Mouse (Mus musculus) brain, embryonic 14.5 days (tissue): ENCODE measurements around the gene Esyt3. TPM values are rescaled to one million over a fixed set of nuclear protein-coding genes. Genes with fewer than 3 reads are reported as not detected.
A peak's percentile ranks its signal among the peaks of the same experiment; 100 is the strongest.

Experiments
- DNase-seq: peaks from one replicate; pipeline ENCODE4 v3.0.0-alpha.2; 2011; ENCODE audit warnings: low read depth
- CTCF ChIP-seq: fragments of 200-500 bp; IDR thresholded peaks from 2 replicates; pipeline ENCODE4 v1.5.1; 2012; ENCODE audit warnings: inconsistent platforms, mild to moderate bottlenecking, moderate library complexity, borderline replicate concordance; ENCODE audit not compliant: insufficient read depth, insufficient read length; ENCODE audit errors: extremely low read depth
- POLR2A ChIP-seq: fragments of 200-500 bp; IDR thresholded peaks from 2 replicates; pipeline ENCODE4 v1.6.1; 2012; ENCODE audit warnings: mild to moderate bottlenecking, inconsistent platforms, borderline replicate concordance; ENCODE audit not compliant: poor library complexity, insufficient read depth, insufficient read length, severe bottlenecking; ENCODE audit errors: extremely low read depth
- polyA plus RNA-seq: library from polyadenylated mRNA; depleted of rRNA; stranded (reverse); fragments of >200 nt; gene quantifications from 2 replicates; pipeline ENCODE4 v1.2.3, GENCODE M21; 2012

Gene Esyt3
- polyA plus RNA-seq, 1 experiment = 0.56 TPM

DNA sequence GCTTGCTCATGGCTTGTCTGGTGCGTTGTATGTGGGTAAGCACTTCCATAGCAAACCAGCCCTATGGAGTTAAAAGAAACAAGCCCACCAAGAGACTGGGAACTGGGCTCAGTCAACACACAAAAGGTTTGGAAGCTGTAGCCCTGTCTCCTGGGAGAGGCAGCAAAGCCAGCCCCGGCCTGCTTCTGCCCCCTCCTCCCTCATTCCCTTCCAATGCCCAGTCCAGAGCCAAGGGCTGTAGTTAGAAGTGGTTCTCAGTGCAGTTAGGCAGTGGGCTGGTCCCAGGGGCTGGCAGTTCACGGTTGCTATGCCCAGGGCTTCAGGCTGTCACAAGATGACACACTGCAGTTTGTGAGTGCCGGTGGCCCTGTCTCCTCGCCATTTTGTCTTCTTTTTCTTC lies 29.7 kb upstream of the Esyt3 start:
- peak; percentile 66 for DNase-seq
- TF ChIP-seq POLR2A (no peak), CTCF (no peak)

DNA sequence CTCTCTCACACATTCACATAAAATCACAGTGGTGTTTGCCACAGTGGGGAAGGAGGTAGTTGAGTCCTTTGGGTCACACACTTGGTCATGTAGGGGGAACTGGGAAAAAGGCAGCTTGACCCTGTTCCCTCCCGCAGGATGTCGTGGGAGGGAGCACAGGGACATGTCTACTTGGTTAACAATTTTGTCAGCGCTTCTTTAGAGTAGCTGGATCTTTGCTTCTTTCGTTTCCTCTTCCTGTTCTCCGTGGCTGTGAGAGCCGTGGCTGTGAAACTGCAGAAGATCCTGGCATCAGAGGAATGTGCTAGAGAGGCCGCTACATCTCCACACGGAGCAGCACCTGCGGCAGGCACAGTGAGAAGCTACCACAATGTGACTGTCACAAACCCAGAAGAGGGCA lies 24.2 kb upstream of the Esyt3 start:
- TF ChIP-seq POLR2A = no peak
- TF ChIP-seq CTCF = no peak
- DNase-seq = no peak

GRCm38 (mm10) chr9:99379194-99379593 lies 20.8 kb upstream of the Esyt3 start:
- DNase-seq = no peak
- TF ChIP-seq CTCF (no peak), POLR2A (no peak)

DNA sequence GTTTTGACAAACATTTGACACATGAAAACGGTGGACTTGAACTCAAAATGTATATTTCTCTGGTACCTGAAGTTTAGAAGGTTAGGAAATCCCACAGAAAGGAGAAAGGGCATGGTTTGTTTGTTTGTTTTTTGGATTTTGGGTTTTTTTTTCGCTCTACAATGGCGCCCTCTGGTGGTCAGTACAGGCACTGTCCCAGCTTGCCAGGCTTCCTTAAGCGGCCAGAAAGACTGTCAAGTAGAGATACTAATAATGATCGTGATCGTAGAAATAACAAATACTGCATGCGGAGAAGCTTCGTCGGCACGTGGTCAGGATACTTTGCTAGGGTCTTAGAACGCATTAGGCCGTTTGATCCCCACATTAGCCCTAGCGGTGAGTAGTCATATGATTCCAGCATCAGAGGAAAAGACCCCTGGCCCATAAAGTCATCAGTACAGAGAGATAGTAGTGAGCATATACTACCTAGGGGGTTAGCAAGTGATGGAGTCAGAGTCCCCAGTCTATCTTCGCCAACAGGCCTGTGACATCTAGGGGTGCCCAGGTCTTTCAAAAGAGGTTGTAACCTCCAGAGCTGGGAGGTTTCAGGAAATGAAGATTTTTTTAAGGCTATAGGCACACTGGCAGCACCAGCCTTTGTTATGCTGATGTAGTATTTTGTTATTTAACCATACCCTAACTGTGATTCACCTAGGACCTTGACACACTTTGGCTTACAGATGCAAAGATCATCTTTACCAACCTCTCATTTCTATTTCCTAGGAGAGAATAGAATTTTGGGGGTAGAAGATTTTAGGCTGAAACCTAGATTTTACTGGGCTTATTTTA lies 18.4 kb upstream of the Esyt3 start:
- DNase-seq = peak; percentile 75
- TF ChIP-seq CTCF (peak; percentile 88), POLR2A (no peak)

GRCm38 (mm10) chr9:99368431-99368830 lies 10.1 kb upstream of the Esyt3 start:
- TF ChIP-seq POLR2A (no peak), CTCF (no peak)
- DNase-seq = no peak

- DNase-seq = no peak
- no peak for TF ChIP-seq POLR2A
- no peak for TF ChIP-seq CTCF
These were observed 7.5 kb upstream of the Esyt3 start for GRCm38 (mm10) chr9:99365906-99366305.

DNA sequence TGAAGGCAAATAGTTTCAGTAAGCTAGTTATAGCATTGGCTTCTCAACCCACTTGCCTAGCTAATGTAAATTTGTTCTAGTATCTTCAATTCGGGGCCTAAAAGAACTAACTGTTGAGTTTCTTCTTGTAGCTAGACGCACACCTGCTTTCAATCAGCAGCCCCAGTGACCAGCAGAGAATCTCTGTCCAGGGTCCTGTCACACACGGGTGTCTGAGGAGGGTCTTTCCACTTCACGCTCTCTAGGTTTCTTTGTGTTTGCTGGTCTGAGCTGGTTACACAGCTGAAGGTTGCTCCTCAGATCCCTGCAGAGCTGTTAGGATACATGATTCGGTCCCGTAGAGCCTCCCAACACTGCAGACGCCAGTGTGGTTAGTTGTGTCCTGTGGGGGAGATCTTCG lies 4.7 kb upstream of the Esyt3 start:
- TF ChIP-seq POLR2A = no peak
- TF ChIP-seq CTCF = no peak

DNA sequence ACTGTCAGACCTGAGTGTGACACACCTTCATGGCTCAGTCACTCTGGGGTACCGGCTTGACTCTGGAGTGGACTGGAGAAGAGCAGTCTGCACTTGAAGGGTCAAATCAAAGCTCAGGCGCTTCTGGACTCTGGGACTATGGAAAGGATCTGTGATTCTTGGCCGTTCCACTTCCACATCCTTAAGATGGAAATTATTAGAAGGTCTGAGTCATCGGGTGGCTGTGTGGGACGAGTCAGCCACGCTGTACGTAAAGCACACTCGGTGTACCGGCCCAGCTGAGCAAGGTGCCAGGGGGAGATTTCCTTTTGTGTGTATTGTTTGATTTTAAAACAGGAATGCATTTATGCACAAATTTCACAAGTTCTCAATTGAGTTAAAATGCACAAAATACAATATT lies 3.6 kb upstream of the Esyt3 start:
- no peak for DNase-seq
- no peak for TF ChIP-seq POLR2A
- TF ChIP-seq CTCF = no peak

More for the DNA sequence above, 4.7 kb upstream of the Esyt3 start:
- no peak for DNase-seq

- DNase-seq = no peak
- TF ChIP-seq CTCF (no peak), POLR2A (no peak)
These were observed 655 bp upstream of the Esyt3 start for GRCm38 (mm10) chr9:99359012-99359411.

DNA sequence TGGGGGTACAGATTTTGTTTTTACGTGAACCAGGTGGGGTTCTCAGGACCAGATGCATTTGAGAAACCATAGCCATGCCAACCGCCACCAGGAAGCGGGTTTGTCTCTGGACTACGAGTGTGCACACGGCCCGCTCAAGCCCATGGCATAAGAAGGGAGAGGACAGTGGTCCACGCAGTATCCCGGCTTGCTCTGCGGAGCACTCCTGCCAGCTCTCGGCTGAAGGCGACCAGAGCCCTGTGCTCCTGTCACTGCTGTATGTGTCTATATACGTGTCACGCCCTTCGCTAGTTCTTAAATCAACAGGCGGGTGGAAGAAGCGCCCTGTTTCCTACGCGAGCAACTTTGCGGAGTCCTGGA lies 816 bp downstream of the Esyt3 start:
- no peak for TF ChIP-seq CTCF
- no peak for TF ChIP-seq POLR2A
- DNase-seq = peak; percentile 23

GRCm38 (mm10) chr9:99355971-99356370 lies 2.4 kb downstream of the Esyt3 start:
- no peak for TF ChIP-seq CTCF
- no peak for TF ChIP-seq POLR2A
- DNase-seq = no peak

DNA sequence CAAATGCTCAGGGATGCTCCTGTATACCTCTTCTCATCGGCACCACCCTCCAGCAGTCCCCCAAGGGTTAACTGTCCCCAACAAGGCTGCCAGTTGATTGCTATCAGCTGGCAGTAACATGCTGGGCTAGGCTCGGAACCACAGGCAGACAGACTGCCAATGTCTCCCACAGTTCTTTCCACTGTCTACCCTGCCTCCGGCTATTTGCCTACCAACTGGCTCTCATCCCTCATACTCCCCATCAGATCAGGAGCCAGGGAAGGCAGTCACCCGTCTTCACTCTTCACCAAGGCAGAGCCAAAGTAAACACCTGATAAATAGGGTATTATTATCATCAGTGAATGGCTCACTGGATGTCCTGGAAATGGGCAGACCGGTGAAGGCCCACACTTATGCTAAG lies 3.6 kb downstream of the Esyt3 start:
- no peak for DNase-seq
- TF ChIP-seq CTCF (no peak), POLR2A (no peak)
